Mouse (Mus musculus) kidney, adult 2 months (tissue): ENCODE measurements around the gene Golt1b. TPM values are rescaled to one million over a fixed set of nuclear protein-coding genes. Genes with fewer than 3 reads are reported as not detected.

Experiments used
- DNase-seq: peaks from one replicate; pipeline ENCODE4 v3.0.0; 2021
- H3K27ac ChIP-seq: fragments of 200-500 bp; 2 replicates; pipeline ENCODE4 v1.5.1; 2012; ENCODE audit warnings: low read depth, low read length, control low read depth, inconsistent platforms; ENCODE audit not compliant: insufficient read depth
- H3K27me3 ChIP-seq: fragments of 200-500 bp; replicated peaks from 2 replicates; pipeline ENCODE4 v1.6.1; 2012; ENCODE audit warnings: mild to moderate bottlenecking, moderate library complexity, low read length, inconsistent platforms; ENCODE audit not compliant: control insufficient read depth, insufficient read depth
- H3K36me3 ChIP-seq: fragments of 200-500 bp; 2 replicates; pipeline ENCODE4 v1.6.1; 2012; ENCODE audit warnings: mild to moderate bottlenecking, moderate library complexity, low read length, inconsistent platforms; ENCODE audit not compliant: control insufficient read depth, insufficient read depth
- H3K4me1 ChIP-seq: fragments of 200-500 bp; 2 replicates; pipeline ENCODE4 v1.6.1; 2011; ENCODE audit warnings: low read length; ENCODE audit not compliant: control insufficient read depth, insufficient read depth
- H3K4me3 ChIP-seq: fragments of 200-500 bp; 2 replicates; pipeline ENCODE4 v1.5.1; 2011; ENCODE audit warnings: mild to moderate bottlenecking, low read depth, low read length, control low read depth; ENCODE audit not compliant: insufficient read depth
- CTCF ChIP-seq: fragments of 200-500 bp; conservative IDR thresholded peaks from 2 replicates; pipeline ENCODE4 v1.5.1; 2011; ENCODE audit warnings: low read depth, mild to moderate bottlenecking, control low read depth, low read length, moderate library complexity, mixed read lengths; ENCODE audit not compliant: insufficient read depth, insufficient read length
- POLR2A ChIP-seq: fragments of 200-500 bp; IDR thresholded peaks from one replicate; pipeline ENCODE4 v1.6.1; 2011; ENCODE audit warnings: low read depth, low read length, control low read depth
- WGBS: fragments of 180-500 bp; shearing (Covaris S2); methylation state at CpG from one replicate; pipeline ENCODE4 v1.1.7; 2018; 5-methylcytosine and 5-hydroxymethylcytosine counted together
- polyA plus RNA-seq: library from polyadenylated mRNA; depleted of rRNA; stranded (reverse); fragments of >200 nt; gene quantifications from 2 replicates; pipeline ENCODE4 v1.2.3, GENCODE M21; 2012

Golt1b gene
- polyA plus RNA-seq, 1 experiment: 5.5 TPM

- 89% methylated on average over 3 of the region's 3 CpGs for WGBS
- H3K4me1 ChIP-seq: no peaks in the 10 kb centered on the region
- H3K36me3 ChIP-seq: peaks cover 2% of the 10 kb centered on the region
- TF ChIP-seq POLR2A (no peak), CTCF (no peak)
- no peak overlapping the region for H3K27ac ChIP-seq
- DNase-seq: no peak
- no peak overlapping the region for H3K4me3 ChIP-seq
- H3K27me3 ChIP-seq: no peaks in the 10 kb centered on the region
Observed at GRCm38 (mm10) chr6:142367565-142367964, 19.5 kb upstream of the Golt1b start.

GRCm38 (mm10) chr6:142369568-142369967 lies 17.5 kb upstream of the Golt1b start:
- 85% methylated on average over 3 of the region's 3 CpGs for WGBS
- H3K4me3 ChIP-seq: no peak overlapping the region
- H3K27ac ChIP-seq: no peak overlapping the region
- DNase-seq: no peak
- TF ChIP-seq POLR2A (no peak), CTCF (no peak)
- H3K36me3 ChIP-seq: peaks cover 1% of the 10 kb centered on the region
- no peaks in the 10 kb centered on the region for H3K27me3 ChIP-seq
- H3K4me1 ChIP-seq: no peaks in the 10 kb centered on the region

GRCm38 (mm10) chr6:142377081-142377480 lies 9.9 kb upstream of the Golt1b start:
- TF ChIP-seq POLR2A (no peak), CTCF (no peak)
- DNase-seq: no peak
- no peaks in the 10 kb centered on the region for H3K27me3 ChIP-seq
- no peak overlapping the region for H3K27ac ChIP-seq
- no peaks in the 10 kb centered on the region for H3K4me1 ChIP-seq
- no peaks in the 10 kb centered on the region; the same call in 1 of the 2 replicates for H3K36me3 ChIP-seq
- 23% methylated on average over 1 of the region's 1 CpGs for WGBS
- no peak overlapping the region for H3K4me3 ChIP-seq

GRCm38 (mm10) chr6:142378576-142379330 lies 8.3 kb upstream of the Golt1b start:
- Histone ChIP-seq H3K4me1 (no peaks in the 10 kb centered on the region), H3K36me3 (no peaks in the 10 kb centered on the region; the same call in 1 of the 2 replicates), H3K27me3 (no peaks in the 10 kb centered on the region), H3K4me3 (no peak overlapping the region), H3K27ac (no peak overlapping the region)
- WGBS: 90% methylated on average over 8 of the region's 8 CpGs
- TF ChIP-seq CTCF (no peak), POLR2A (no peak)
- DNase-seq: no peak

GRCm38 (mm10) chr6:142379961-142380360 lies 7.1 kb upstream of the Golt1b start:
- Histone ChIP-seq H3K4me3 (no peak overlapping the region), H3K36me3 (no peaks in the 10 kb centered on the region), H3K27me3 (no peaks in the 10 kb centered on the region), H3K27ac (no peak overlapping the region), H3K4me1 (no peaks in the 10 kb centered on the region)
- DNase-seq: no peak
- TF ChIP-seq CTCF: no peak
- no peak for TF ChIP-seq POLR2A
- 74% methylated on average over 6 of the region's 6 CpGs for WGBS

GRCm38 (mm10) chr6:142381615-142382014 lies 5.4 kb upstream of the Golt1b start:
- no peaks in the 10 kb centered on the region for H3K4me1 ChIP-seq
- 82% methylated on average over 7 of the region's 7 CpGs for WGBS
- no peaks in the 10 kb centered on the region for H3K27me3 ChIP-seq
- TF ChIP-seq CTCF: no peak
- no peak for TF ChIP-seq POLR2A
- no peak overlapping the region for H3K4me3 ChIP-seq
- H3K27ac ChIP-seq: no peak overlapping the region
- no peaks in the 10 kb centered on the region for H3K36me3 ChIP-seq
- no peak for DNase-seq

- 85% methylated on average over 9 of the region's 9 CpGs for WGBS
- Histone ChIP-seq H3K4me1 (0 out of 2 replicates have a peak, but pooled peaks cover 4% of the 10 kb centered on the region), H3K4me3 (no peak overlapping the region), H3K36me3 (no peaks in the 10 kb centered on the region), H3K27ac (no peak overlapping the region), H3K27me3 (no peaks in the 10 kb centered on the region)
- TF ChIP-seq POLR2A (no peak), CTCF (no peak)
- DNase-seq: no peak
Observed at GRCm38 (mm10) chr6:142384521-142384920, 2.5 kb upstream of the Golt1b start.
